Mouse (Mus musculus) CH12F3 (cell line): ENCODE measurements around the gene Hist1h4n.
"Not testable (repeated sequence)": the region's sequence is repeated elsewhere in the genome, so short reads cannot be mapped to it uniquely, and the experiment has no call there.

ENCODE experiments used
- in situ Hi-C: fragments of 300-500 bp; cut with MboI; formaldehyde crosslinking; loops from 2 replicates; pipeline ENCODE4 v1.14.3; 2020; ENCODE audit warnings: low sequenced_read_pairs

The Hist1h4n gene

GRCm38 (mm10) chr13:21803058-21803457 lies 28.9 kb downstream of the Hist1h4n start:
- in situ Hi-C loops: not testable (repeated sequence)

- in situ Hi-C loops: loop anchor here (25.0 kb wide), 1 partner anchor 1765 kb away; the partner anchor contains the start of genes Hist1h1d, Hist1h2ad, Hist1h2ae and Hist1h2bf
These were observed 34.8 kb downstream of the Hist1h4n start for GRCm38 (mm10) chr13:21797163-21797562.

- in situ Hi-C loops: loop anchor here (25.0 kb wide), 1 partner anchor 1767 kb away; the partner anchor contains the start of genes Hist1h1d, Hist1h2ad, Hist1h2ae and Hist1h2bf
These were observed 36.4 kb downstream of the Hist1h4n start for GRCm38 (mm10) chr13:21795584-21795983.

GRCm38 (mm10) chr13:21790601-21791283 lies 41.3 kb downstream of the Hist1h4n start:
- in situ Hi-C loops: loop anchor here (25.0 kb wide), 1 partner anchor 1772 kb away; the partner anchor contains the start of genes Hist1h1d, Hist1h2ad, Hist1h2ae and Hist1h2bf

- in situ Hi-C loops: loop anchor here (25.0 kb wide), 1 partner anchor 1772 kb away; the partner anchor contains the start of genes Hist1h1d, Hist1h2ad, Hist1h2ae and Hist1h2bf
These were observed 42.1 kb downstream of the Hist1h4n start for GRCm38 (mm10) chr13:21789925-21790324.

- in situ Hi-C loops: loop anchor here (25.0 kb wide), 1 partner anchor 1774 kb away; the partner anchor contains the start of genes Hist1h1d, Hist1h2ad, Hist1h2ae and Hist1h2bf
These were observed 44.0 kb downstream of the Hist1h4n start for GRCm38 (mm10) chr13:21787760-21788593.

- in situ Hi-C loops: loop anchor here (25.0 kb wide), 1 partner anchor 1775 kb away; the partner anchor contains the start of genes Hist1h1d, Hist1h2ad, Hist1h2ae and Hist1h2bf
These were observed 44.9 kb downstream of the Hist1h4n start, which contains the start of the genes Hist1h2an and Hist1h2bp for GRCm38 (mm10) chr13:21786899-21787629. Gene Hist1h2an, minus strand, starts transcription at chr13:21787218. Gene Hist1h2bp, plus strand, starts transcription at chr13:21787461.

GRCm38 (mm10) chr13:21786189-21786898 lies 45.7 kb downstream of the Hist1h4n start:
- in situ Hi-C loops: loop anchor here (25.0 kb wide), 1 partner anchor 1776 kb away; the partner anchor contains the start of genes Hist1h1d, Hist1h2ad, Hist1h2ae and Hist1h2bf

GRCm38 (mm10) chr13:21784311-21784710 lies 47.7 kb downstream of the Hist1h4n start:
- in situ Hi-C loops: loop anchor here (25.0 kb wide), 1 partner anchor 1778 kb away; the partner anchor contains the start of genes Hist1h1d, Hist1h2ad, Hist1h2ae and Hist1h2bf

- in situ Hi-C loops: loop anchor here (25.0 kb wide), 1 partner anchor 1779 kb away; the partner anchor contains the start of genes Hist1h1d, Hist1h2ad, Hist1h2ae and Hist1h2bf
These were observed 48.2 kb downstream of the Hist1h4n start for GRCm38 (mm10) chr13:21783734-21784161.

GRCm38 (mm10) chr13:21783255-21783617 lies 48.8 kb downstream of the Hist1h4n start, which contains the start of gene Hist1h3i:
Gene Hist1h3i, minus strand, starts transcription at chr13:21783370.
- in situ Hi-C loops: loop anchor here (25.0 kb wide), 1 partner anchor 1779 kb away; the partner anchor contains the start of genes Hist1h1d, Hist1h2ad, Hist1h2ae and Hist1h2bf

- in situ Hi-C loops: loop anchor here (25.0 kb wide), 1 partner anchor 1780 kb away; the partner anchor contains the start of genes Hist1h1d, Hist1h2ad, Hist1h2ae and Hist1h2bf
These were observed 49.4 kb downstream of the Hist1h4n start for GRCm38 (mm10) chr13:21782361-21783254.
